Mouse (Mus musculus) heart, embryonic 13.5 days (tissue): ENCODE results near the gene Nobox. TPM values are rescaled to one million over a fixed set of nuclear protein-coding genes. Genes with fewer than 3 reads are reported as not detected.
A peak's percentile ranks its signal among the peaks of the same experiment; 100 is the strongest.

Source experiments
- ATAC-seq: fragments of 200-750 bp; cut with Nextera tagmentation; 2 replicates; pipeline ENCODE4 v1.8.0; 2017; ENCODE audit warnings: moderate TSS enrichment; ENCODE audit not compliant: insufficient number of reproducible peaks, low FRiP score, low TSS enrichment; ENCODE audit errors: extremely low read depth
- H3K27ac ChIP-seq: fragments of 300-500 bp; sonication (generic); replicated peaks from 2 replicates; pipeline ENCODE4 v1.5.1; 2015; ENCODE audit warnings: moderate library complexity, mild to moderate bottlenecking, inconsistent platforms
- H3K27me3 ChIP-seq: fragments of 300-500 bp; sonication (generic); replicated peaks from 2 replicates; pipeline ENCODE4 v1.6.1; 2015; ENCODE audit warnings: mild to moderate bottlenecking, inconsistent platforms
- H3K36me3 ChIP-seq: fragments of 300-500 bp; sonication (generic); 2 replicates; pipeline ENCODE4 v1.6.1; 2015; ENCODE audit warnings: mild to moderate bottlenecking, inconsistent platforms
- H3K4me1 ChIP-seq: fragments of 300-500 bp; sonication (generic); 2 replicates; pipeline ENCODE4 v1.6.1; 2015; ENCODE audit warnings: inconsistent platforms
- H3K4me2 ChIP-seq: fragments of 300-500 bp; sonication (generic); 2 replicates; pipeline ENCODE4 v1.6.1; 2015; ENCODE audit warnings: inconsistent platforms, mild to moderate bottlenecking, moderate library complexity
- H3K4me3 ChIP-seq: fragments of 300-500 bp; sonication (generic); 2 replicates; pipeline ENCODE4 v1.5.1; 2015; ENCODE audit warnings: moderate library complexity, mild to moderate bottlenecking, inconsistent platforms
- H3K9ac ChIP-seq: fragments of 300-500 bp; sonication (generic); 2 replicates; pipeline ENCODE4 v1.6.1; 2015; ENCODE audit warnings: inconsistent platforms, mild to moderate bottlenecking, moderate library complexity
- H3K9me3 ChIP-seq: fragments of 300-500 bp; sonication (generic); 2 replicates; pipeline ENCODE4 v1.6.1; 2016; ENCODE audit warnings: inconsistent platforms
- WGBS: fragments of 180-500 bp; shearing (Covaris S2); methylation state at CpG from one replicate; pipeline ENCODE4 v1.1.7; 2015; ENCODE audit warnings: mixed read lengths; 5-methylcytosine and 5-hydroxymethylcytosine counted together
- polyA plus RNA-seq: library from polyadenylated mRNA; unstranded; fragments of >200 nt; fragmentation: Nextera tagmentation; extraction: Ambion mirVana; gene quantifications from 2 replicates; pipeline ENCODE4 v1.2.1, GENCODE M21; 2015

The Nobox gene
- polyA plus RNA-seq, 1 experiment from 2014 or later = not detected

- WGBS = 78% methylated on average over 4 of the region's 4 CpGs
- Histone ChIP-seq H3K36me3 (peaks cover 34% of the 10 kb centered on the region), H3K4me1 (peaks cover 4% of the 10 kb centered on the region; the same call in 1 of the 2 replicates), H3K9me3 (no peaks in the 10 kb centered on the region), H3K27me3 (no peaks in the 10 kb centered on the region), H3K4me2 (no peak overlapping the region), H3K4me3 (no peak overlapping the region), H3K27ac (no peak overlapping the region), H3K9ac (no peak overlapping the region)
- no peak for ATAC-seq
These were observed 35.2 kb downstream of the Nobox start for GRCm38 (mm10) chr6:43274123-43274522.

- peaks cover 4% of the 10 kb centered on the region; the same call in 1 of the 2 replicates for H3K4me1 ChIP-seq
- H3K9ac ChIP-seq = no peak overlapping the region
- H3K4me3 ChIP-seq = no peak overlapping the region
- peak overlapping the region; percentile 83 for H3K27ac ChIP-seq
- ATAC-seq = no peak
- H3K36me3 ChIP-seq = peaks cover 34% of the 10 kb centered on the region
- H3K9me3 ChIP-seq = no peaks in the 10 kb centered on the region
- H3K27me3 ChIP-seq = no peaks in the 10 kb centered on the region
- no peak overlapping the region for H3K4me2 ChIP-seq
These were observed 36.8 kb downstream of the Nobox start for GRCm38 (mm10) chr6:43272597-43272996.

- Histone ChIP-seq H3K4me3 (peak overlapping the region; percentile 74), H3K27ac (peak overlapping the region; percentile 78), H3K9me3 (no peaks in the 10 kb centered on the region), H3K27me3 (no peaks in the 10 kb centered on the region), H3K4me1 (peaks cover 18% of the 10 kb centered on the region), H3K9ac (peak overlapping the region; percentile 88), H3K36me3 (no peaks in the 10 kb centered on the region), H3K4me2 (peak overlapping the region; percentile 87)
- ATAC-seq = peak; percentile 48; the same call in 1 of the 2 replicates
- 5% methylated on average over 8 of the region's 8 CpGs for WGBS
These were observed 43.0 kb downstream of the Nobox start for GRCm38 (mm10) chr6:43266356-43266755.

- Histone ChIP-seq H3K4me3 (peak within 1 kb of the TSS; percentile 74), H3K36me3 (no peaks in the 10 kb centered on the region), H3K4me1 (peaks cover 18% of the 10 kb centered on the region), H3K9me3 (no peaks in the 10 kb centered on the region), H3K4me2 (peak within 1 kb of the TSS; percentile 87), H3K9ac (peak within 1 kb of the TSS; percentile 88), H3K27me3 (no peaks in the 10 kb centered on the region), H3K27ac (peak within 1 kb of the TSS; percentile 78)
- 0 out of 2 replicates have a peak, but pooled peaks have one; percentile 47 for ATAC-seq
- under 1% methylated on average over 48 of the region's 48 CpGs for WGBS
These were observed 43.9 kb downstream of the Nobox start, which contains the start of gene Arhgef5 for GRCm38 (mm10) chr6:43265363-43266041. Arhgef5 (plus strand) TSS chr6:43265582.

- 47% methylated on average over 2 of the region's 2 CpGs for WGBS
- no peak overlapping the region for H3K4me2 ChIP-seq
- ATAC-seq = no peak
These were observed 48.6 kb downstream of the Nobox start for GRCm38 (mm10) chr6:43260756-43261155.

GRCm38 (mm10) chr6:43254193-43254926 lies 55.0 kb downstream of the Nobox start:
- no peak for ATAC-seq
- H3K4me3 ChIP-seq = no peak overlapping the region
- no peaks in the 10 kb centered on the region for H3K9me3 ChIP-seq
- H3K9ac ChIP-seq = no peak overlapping the region
- no peaks in the 10 kb centered on the region for H3K27me3 ChIP-seq
- no peak overlapping the region for H3K4me2 ChIP-seq
- H3K36me3 ChIP-seq = no peaks in the 10 kb centered on the region
- H3K4me1 ChIP-seq = peaks cover 4% of the 10 kb centered on the region; the same call in 1 of the 2 replicates
- 55% methylated on average over 7 of the region's 7 CpGs for WGBS
- H3K27ac ChIP-seq = no peak overlapping the region

More at GRCm38 (mm10) chr6:43260756-43261155, 48.6 kb downstream of the Nobox start:
- Histone ChIP-seq H3K4me3 (no peak overlapping the region), H3K4me1 (peaks cover 8% of the 10 kb centered on the region), H3K36me3 (no peaks in the 10 kb centered on the region), H3K27ac (no peak overlapping the region), H3K9ac (no peak overlapping the region), H3K27me3 (no peaks in the 10 kb centered on the region), H3K9me3 (no peaks in the 10 kb centered on the region)

Other genes with a start within 250 kb of the Nobox start
- gene Olfr441, start 203.2 kb downstream of the Nobox start, polyA plus RNA-seq = not detected in 2 replicates
- not detected in 2 replicates for gene Olfr237-ps1, start 163.0 kb downstream of the Nobox start, polyA plus RNA-seq
- gene Olfr437, start 146.3 kb downstream of the Nobox start, polyA plus RNA-seq = not detected in 2 replicates
- gene Olfr13, start 137.4 kb downstream of the Nobox start, polyA plus RNA-seq = not detected in 2 replicates
- gene Olfr435, start 112.4 kb downstream of the Nobox start, polyA plus RNA-seq = not detected in 2 replicates
- gene Olfr434, start 96.5 kb downstream of the Nobox start, polyA plus RNA-seq = not detected in 2 replicates
- gene Olfr47, start 78.0 kb downstream of the Nobox start, polyA plus RNA-seq = not detected in 2 replicates
- gene Arhgef5, start 44.0 kb downstream of the Nobox start, polyA plus RNA-seq = 6.4 and 6.7 TPM in 2 replicates